Mouse (Mus musculus): Measurements from ENCODE around the gene Mmgt2.

The Mmgt2 gene

DNA sequence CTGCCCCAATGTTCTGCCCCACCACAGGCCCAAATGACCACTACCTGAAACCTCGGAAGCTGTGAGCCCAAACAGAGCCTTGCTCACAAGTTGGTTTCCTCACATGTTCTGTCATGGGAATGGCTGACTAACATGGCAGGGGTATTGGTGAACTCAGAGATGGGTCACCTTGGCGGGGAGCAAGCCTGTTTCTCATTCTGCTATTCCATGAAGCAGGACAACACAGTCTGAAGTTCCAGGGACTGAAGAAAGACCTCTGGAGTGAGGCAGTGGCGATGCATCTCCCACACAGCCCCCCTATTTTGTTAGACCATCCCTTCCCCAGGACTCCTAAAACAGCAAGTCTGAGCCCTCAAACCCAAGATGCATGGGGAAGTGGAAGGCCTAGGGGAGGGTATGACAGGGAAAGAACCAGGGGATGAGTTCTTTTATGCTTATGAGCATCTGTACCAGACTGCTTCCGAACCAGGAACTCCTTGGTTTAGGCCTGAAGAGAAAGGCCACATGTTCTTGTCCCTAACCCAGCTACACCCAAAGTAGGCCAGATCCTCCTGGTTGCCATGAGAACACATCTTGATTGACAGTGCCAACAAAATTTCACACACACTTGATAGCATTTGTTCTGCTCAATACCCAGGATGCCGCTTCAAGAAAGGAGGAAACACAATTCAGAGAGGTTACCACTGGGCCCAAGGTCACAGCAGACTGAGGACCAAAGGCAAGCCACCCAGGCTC lies 3.7 kb upstream of the Mmgt2 start:
- intact Hi-C loops (cut with DNase I): no loop called here

DNA sequence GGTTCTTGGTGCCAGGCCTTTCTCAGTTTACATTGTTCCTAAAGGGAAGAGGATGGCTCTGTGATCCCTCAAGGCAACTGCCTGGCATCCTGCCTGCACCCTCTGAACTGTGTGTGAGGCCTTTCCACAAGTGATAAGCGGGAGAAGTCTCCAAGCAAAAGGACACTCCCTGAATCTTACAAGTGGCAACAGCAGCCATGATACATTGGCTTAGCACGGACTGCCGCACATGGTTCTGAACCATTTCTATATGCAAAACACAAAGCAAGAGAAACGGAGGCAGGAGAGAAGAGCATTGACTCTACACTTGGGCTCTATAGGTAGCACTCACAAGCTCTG lies 3.2 kb upstream of the Mmgt2 start:
- intact Hi-C loops (cut with DNase I): no loop called here

- intact Hi-C loops (cut with DNase I): no loop called here
Observed at GRCm38 (mm10) chr11:62645732-62646494, 2.6 kb upstream of the Mmgt2 start.

GRCm38 (mm10) chr11:62646495-62646843 lies 2.0 kb upstream of the Mmgt2 start:
- intact Hi-C loops (cut with DNase I): no loop called here

DNA sequence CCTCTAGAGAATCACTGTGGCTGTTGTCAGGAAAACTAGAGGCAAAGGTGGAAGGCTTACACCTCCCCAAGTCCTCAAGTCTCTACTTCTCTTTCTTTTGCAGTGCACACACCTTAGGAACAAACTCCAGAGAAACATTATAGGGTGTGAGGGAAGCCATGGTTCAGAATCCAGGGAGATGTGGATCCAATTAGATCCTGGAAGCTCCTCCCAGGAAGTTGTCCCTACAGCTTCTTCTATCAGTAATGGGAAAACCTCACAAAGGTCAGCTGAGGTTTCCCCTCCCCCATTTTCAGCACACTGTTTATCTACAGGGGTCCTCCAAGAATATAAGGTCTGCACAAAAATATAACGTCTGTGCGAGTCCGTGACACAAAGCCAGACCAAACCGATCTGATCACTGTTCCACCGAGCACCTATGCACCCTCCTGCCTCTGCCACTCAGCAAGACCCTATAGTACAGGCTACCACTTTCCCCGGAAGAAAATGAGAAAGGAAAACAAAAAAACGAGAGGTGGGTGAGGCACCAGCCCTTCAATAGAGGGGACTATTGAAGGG lies 1.4 kb upstream of the Mmgt2 start:
- intact Hi-C loops (cut with DNase I): no loop called here

DNA sequence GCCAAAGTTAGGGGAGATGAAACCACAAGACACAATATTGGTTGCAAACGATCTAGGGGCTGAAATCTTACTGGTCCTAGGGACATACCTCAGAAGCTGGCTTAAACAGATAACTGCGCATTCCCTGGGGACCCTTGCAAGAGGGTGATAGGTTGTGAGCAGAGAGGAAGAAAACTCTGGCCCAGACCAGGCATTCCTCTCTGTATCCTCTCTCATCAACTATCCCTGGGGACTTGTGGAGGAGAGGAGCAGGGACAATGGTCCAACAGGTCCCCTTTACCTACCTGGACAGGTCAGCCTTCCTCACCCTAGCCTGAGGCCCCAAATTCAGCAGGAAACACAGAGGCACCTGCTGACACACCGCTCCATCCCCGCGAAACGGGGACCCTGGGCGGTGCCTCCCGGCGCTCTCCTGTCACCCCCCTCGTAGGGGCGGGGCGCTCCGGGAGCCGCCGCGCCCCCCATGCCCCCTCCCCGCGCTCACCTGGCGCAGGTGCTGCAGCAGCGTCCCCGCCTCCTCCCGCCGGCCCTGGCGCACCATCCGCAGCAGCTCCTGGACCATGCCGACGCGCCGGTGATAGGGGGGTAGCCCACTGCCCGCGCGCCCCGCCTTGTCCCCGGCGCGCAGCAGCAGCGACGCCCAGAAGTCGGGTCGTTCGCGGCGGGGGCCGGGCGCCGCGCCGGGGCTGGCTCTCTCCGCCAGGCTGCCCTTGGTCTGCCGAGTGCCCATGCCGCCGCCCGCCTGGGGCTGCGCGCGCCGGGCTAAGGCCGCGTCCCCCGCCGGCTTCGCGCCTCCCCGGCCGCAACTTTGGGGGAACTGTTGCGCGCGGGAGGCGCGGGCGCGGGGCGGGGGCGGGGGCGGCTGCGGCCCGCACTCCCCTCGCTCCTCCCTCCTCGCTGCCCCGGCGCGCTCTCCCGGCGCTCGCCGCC lies 538 bp upstream of the Mmgt2 start, which contains the start of gene Lrrc75a:
Gene Lrrc75a, minus strand, starts transcription at position 863 of the 930 bp plus-strand sequence.
- intact Hi-C loops (cut with DNase I): no loop called here

- intact Hi-C loops (cut with DNase I): loop anchor here (5.0 kb wide), 1 partner anchor 33 kb away; no protein-coding TSS in a partner anchor
Observed at GRCm38 (mm10) chr11:62649803-62650202, 1.3 kb downstream of the Mmgt2 start.

DNA sequence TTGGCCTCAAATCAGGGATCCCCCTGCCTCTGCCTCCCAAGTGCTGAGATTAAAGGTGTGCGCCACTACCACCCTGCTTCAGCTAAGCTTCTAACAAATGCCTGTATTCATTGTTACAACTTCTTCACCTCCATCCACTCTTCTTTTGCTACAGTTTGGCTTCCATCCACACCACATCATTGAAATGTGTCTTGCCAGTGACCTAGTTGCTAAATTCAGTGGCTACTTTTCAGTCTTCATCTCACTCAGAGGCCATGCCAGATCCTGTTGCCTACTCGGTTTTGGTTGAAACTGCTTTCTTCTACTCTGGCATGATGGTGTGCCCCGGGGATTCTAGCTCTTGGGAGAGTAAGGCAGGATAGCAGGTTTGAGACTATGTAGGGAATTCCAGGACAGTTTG lies 3.1 kb downstream of the Mmgt2 start:
- intact Hi-C loops (cut with DNase I): loop anchor here (5.0 kb wide), 1 partner anchor 34 kb away; no protein-coding TSS in a partner anchor

DNA sequence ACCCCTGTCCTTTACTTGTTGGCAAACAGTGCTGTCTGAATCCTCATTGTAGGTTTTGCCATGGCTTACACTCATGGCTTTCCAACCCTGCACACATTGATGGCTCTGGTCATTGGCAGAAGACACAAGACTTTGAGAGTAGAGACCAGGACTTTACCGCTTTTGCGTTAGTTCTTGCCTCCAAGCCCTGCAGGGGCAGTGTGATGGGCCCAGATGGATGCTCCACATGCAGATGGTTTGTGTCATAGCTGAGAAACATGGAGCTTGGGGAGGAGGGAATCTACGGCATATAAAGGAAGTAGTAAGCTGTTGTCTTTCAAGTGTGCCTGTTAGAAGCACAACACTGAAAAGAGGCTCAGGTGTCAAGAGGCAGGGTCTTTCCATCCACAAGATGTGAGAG lies 3.6 kb downstream of the Mmgt2 start:
- intact Hi-C loops (cut with DNase I): loop anchor here (5.0 kb wide), 1 partner anchor 35 kb away; no protein-coding TSS in a partner anchor

GRCm38 (mm10) chr11:62660885-62661284 lies 12.4 kb downstream of the Mmgt2 start:
- intact Hi-C loops (cut with DNase I): no loop called here

DNA sequence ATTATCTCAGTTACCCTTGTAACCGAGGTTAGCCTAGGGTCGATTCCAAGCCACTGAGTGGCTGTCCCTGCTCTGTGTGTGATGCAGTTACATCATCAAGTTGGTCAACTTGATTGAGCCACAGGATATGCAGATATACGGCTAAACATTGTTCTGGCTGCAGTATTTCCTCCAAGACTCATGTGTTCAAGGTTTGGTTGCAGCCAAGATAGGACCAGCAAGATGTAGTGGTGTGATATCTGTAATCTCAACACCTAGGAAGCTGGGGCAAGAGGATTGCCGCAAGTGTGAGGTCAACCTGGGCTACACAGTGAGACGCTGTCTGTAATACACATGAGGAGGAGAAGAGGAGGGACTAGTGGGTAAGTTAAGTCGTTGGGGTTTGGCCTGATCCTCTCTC lies 15.8 kb downstream of the Mmgt2 start:
- intact Hi-C loops (cut with DNase I): no loop called here

DNA sequence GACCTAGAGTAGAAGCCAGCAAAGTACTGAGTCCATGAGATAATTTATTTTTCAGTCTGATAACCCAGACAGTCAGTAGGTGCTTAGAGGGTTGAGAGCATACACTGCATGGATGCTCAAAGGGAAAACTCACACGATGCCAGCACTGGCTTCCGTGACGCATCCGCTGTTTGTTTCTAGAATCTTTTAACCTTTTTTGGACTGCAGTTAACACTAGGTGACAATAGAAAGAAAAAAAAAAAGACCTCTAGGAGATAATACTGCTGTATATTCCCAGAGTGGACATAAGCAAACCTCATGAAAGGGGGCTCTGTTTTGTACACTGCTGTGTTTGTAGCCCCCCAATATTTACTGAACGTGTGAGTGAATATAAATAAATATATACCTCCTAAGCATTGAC lies 20.5 kb downstream of the Mmgt2 start:
- intact Hi-C loops (cut with DNase I): no loop called here

DNA sequence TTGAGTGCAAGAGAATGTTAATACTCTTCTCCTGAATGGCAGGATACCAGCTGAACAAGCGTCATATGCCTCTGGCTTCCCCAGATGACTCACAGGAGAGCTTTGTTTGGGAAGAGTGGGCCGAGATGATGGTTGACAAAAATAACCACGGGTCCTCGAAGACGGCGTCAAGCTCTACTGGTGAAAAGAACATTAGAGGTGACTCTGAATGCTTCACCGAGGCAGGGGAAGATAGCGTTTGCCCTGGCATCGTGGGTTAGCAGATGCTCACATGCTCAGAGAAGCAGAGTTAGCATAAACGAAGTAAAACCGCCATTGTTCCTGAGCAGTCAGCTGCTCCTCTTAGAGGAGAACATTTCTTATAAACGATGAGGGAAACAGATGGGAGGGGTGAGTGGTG lies 21.0 kb downstream of the Mmgt2 start:
- intact Hi-C loops (cut with DNase I): no loop called here

DNA sequence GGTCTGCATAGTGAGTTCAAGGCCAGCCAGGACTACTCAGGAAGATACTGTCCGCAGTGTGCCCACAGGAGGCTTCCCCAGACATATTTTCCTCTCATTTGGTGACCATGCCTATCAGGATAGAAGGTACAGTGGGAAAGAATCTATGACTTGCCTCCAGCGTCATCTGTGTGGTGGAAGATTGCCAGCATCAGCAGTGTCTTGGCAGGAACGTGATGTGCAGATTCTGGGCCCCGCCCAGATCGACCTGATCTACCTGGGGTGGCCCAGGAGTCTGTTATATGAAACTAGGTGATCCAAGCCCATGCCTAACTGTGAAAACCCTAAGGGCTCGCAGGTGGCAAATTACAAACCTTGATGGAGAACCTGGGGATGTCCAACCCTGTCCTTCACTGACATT lies 21.5 kb downstream of the Mmgt2 start:
- intact Hi-C loops (cut with DNase I): no loop called here

GRCm38 (mm10) chr11:62675480-62676289 lies 27.2 kb downstream of the Mmgt2 start:
- intact Hi-C loops (cut with DNase I): loop anchor here (2.0 kb wide), 1 partner anchor 63 kb away; no protein-coding TSS in a partner anchor

DNA sequence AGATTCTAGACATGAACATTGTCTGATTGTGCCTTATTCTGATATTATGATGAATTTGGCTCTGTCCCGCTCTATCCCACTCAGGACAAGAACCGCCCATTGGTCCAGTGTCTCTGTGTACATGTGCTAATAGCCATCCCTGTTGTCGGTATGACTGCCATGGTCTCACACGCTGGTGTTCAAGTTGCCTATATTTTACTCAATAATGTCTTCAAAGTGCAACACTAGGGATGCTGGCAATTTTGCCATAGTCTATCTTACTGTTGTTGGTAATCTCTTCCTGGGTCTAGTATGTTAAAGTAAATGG lies 27.8 kb downstream of the Mmgt2 start:
- intact Hi-C loops (cut with DNase I): loop anchor here (2.0 kb wide), 1 partner anchor 63 kb away; no protein-coding TSS in a partner anchor

- intact Hi-C loops (cut with DNase I): no loop called here
Observed at GRCm38 (mm10) chr11:62678778-62679354, 30.4 kb downstream of the Mmgt2 start.

GRCm38 (mm10) chr11:62679954-62680353 lies 31.5 kb downstream of the Mmgt2 start:
- intact Hi-C loops (cut with DNase I): no loop called here

GRCm38 (mm10) chr11:62691592-62691991 lies 43.1 kb downstream of the Mmgt2 start:
- intact Hi-C loops (cut with DNase I): no loop called here
